Mouse (Mus musculus) central nervous system, embryonic 14 days (tissue): Measurements from ENCODE around the gene Tmed3. TPM values are rescaled to one million over a fixed set of nuclear protein-coding genes. Genes with fewer than 3 reads are reported as not detected.

Experiments
- polyA plus RNA-seq: library from polyadenylated mRNA; depleted of rRNA; stranded (reverse); fragments of >200 nt; gene quantifications from 2 replicates; pipeline ENCODE4 v1.2.3, GENCODE M21; 2012; rRNA removed

The Tmed3 gene
- polyA plus RNA-seq, result 34.2 and 49.3 TPM in 2 replicates

DNA sequence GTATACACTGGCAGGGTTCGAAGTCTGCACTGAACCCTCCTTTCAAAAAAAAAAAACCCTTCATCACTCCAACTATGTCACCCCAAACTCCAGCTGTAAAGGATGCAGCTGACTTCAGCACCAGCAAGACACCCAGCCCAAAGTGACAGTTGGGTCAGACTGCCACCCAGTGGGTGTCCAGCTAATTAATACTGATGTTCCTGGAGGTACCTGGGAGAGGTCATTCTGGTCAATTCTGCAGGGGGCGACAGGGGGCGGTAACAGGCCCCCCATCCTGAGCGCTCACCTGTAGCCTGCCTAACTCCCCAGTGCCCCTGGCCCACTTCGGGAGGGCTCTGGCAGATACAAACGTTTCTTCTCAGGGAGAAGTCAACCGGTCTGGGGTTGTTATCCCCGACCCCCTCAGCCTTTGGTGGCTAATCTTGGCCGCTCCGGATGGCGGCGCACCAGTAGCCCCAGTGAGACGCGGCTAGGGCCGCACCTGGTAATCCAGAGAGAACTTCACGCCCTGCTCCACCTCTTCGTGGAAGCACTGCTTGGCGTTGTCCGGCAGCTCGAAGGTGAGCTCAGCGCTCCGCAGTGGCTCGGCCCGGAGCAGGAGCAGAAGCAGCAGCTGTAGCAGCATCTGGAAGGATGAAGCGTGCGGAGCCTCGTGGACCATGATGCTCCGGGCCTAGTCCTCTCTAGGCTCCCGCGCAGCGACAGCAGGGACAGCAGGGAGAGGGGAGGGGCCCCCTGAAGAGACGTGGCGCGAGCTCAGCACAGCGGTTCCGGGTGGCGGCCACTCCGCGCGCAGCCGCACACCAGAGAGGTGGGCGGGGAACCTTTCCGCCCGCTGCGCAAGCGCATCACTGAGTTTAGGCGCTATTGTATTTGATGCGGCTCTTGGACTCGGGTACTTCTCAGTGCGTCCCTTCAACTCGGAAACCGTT is at the start of gene Tmed3:
Tmed3 (minus strand) TSS at position 804 of the 932 bp plus-strand sequence.

DNA sequence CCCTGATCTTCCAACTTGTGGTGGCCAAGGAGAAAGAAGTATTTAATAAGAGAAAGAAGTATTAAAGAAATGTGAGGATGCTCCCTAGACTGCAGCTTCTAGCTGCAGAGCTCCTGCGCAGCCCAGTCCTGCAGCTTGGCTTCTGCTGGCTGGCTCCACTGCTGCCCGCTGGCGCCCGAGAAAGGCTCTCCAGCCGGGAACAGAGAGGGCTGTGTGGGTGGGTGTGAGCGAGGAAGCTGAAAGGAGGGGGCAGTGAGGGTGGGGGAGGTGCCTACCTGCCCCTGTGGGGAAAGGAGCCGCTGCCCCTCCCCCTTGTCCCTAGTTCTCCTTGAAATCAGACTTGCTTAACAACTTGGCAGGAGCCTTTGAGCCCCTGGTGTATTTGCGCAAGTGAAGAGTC is 33.4 kb upstream of the Tmed3 start, which contains the start of gene Ankrd34c:
Ankrd34c (minus strand) TSS at position 181 of the 400 bp plus-strand sequence.

Other genes starting within 250 kb of the Tmed3 start
- 1.3 and 1.4 TPM in 2 replicates for gene Minar1, start 81.9 kb downstream of the Tmed3 start, polyA plus RNA-seq
- 0.06 and 0.08 TPM in 2 replicates for gene Ankrd34c, start 33.4 kb upstream of the Tmed3 start, polyA plus RNA-seq
- 4.0 and 5.4 TPM in 2 replicates for gene Rasgrf1, start 204.8 kb upstream of the Tmed3 start, polyA plus RNA-seq